Mouse (Mus musculus): ENCODE measurements at regions not wholly inside any gene's neighbourhood (a gene's known extent, or its start where the extent isn't known, plus 50 kb on each side); places are given as distances from the start of the nearest gene placed in this dataset.

- TF ChIP-seq GATA1 (IDR thresholded peaks at IDR 0.05; ENCODE audit: borderline replicate concordance, low read length) = no peak
- TF ChIP-seq FLI1 (IDR thresholded peaks at IDR 0.05; ENCODE audit: low read length) = no peak
Observed at GRCm38 (mm10) chr12:25196022-25196421, 99.1 kb upstream of the Id2 start.

Data from megakaryocyte, embryonic 14.5 days (primary cell).